22 mouse cellular contexts compared by ENCODE assay signal in genomic region chr6:144167058-144167457, GRCm38 (mm10).
DNase-seq lines count a peak whose midpoint lies in the region; ATAC-seq lines count a peak whose summit lies in the region.
"Had no signal": no experiment of that assay in that cellular context is flagged by ENCODE, and none has a peak within 500 bp of the region (broad histone marks: within the 10 kb centered on the region; RNA-seq: fewer than 3 reads in every experiment).

No protein-coding gene starts in this region.

- no peaks in the 10 kb centered on the region for H3K9me3 ChIP-seq in heart, embryonic 13.5 days
- no peaks in the 10 kb centered on the region for H3K9me3 ChIP-seq in midbrain, embryonic 11.5 days (ENCODE audit: control insufficient read depth, low read length)
- H3K9me3 ChIP-seq in midbrain, embryonic 14.5 days (ENCODE audit: control insufficient read depth, low read length) = no peaks in the 10 kb centered on the region
- no peaks in the 10 kb centered on the region for H3K9me3 ChIP-seq in limb, embryonic 11.5 days (ENCODE audit: control insufficient read depth, low read length)
- H3K9me3 ChIP-seq in liver, embryonic 12.5 days (replicated peaks) = no peaks in the 10 kb centered on the region
- H3K9me3 ChIP-seq: heart, embryonic 12.5 days; neural tube, embryonic 13.5 days had no signal

- H3K4me2 ChIP-seq in heart, embryonic 13.5 days = no peak overlapping the region
- no peak overlapping the region for H3K4me2 ChIP-seq in midbrain, embryonic 11.5 days
- H3K4me2 ChIP-seq in midbrain, embryonic 14.5 days (ENCODE audit: low read length) = no peak overlapping the region
- H3K4me2 ChIP-seq in limb, embryonic 11.5 days (ENCODE audit: low read depth, severe bottlenecking) = no peak overlapping the region
- H3K4me2 ChIP-seq in liver, embryonic 12.5 days = no peak overlapping the region
- H3K4me2 ChIP-seq: heart, embryonic 12.5 days; liver, embryonic 11.5 days; lung, embryonic 14.5 days had no signal

- DNase-seq in heart, adult 18-20 months = no peak
- no peak for DNase-seq in midbrain, embryonic 11.5 days (ENCODE audit: low spot score, missing footprints)
- no peak for DNase-seq in midbrain, embryonic 14.5 days
- no peak for DNase-seq in limb, embryonic 11.5 days (ENCODE audit: low spot score)
- DNase-seq: adrenal gland, postnatal 10 days; B cell, adult 2 months; cerebellum, adult 11-12 months; cerebellum, postnatal 36 days; gastrocnemius, postnatal 36 days; heart, postnatal 4 days; kidney, adult 18-20 months; kidney, postnatal 25 days; lung, embryonic 14.5 days; lung, postnatal 4 days; right cerebral cortex, postnatal 4 days; thymus, postnatal 36 days had no signal

- no peak overlapping the region for H3K4me3 ChIP-seq in heart, embryonic 13.5 days
- no peak overlapping the region for H3K4me3 ChIP-seq in midbrain, embryonic 11.5 days (ENCODE audit: low read depth, low read length)
- no peak overlapping the region for H3K4me3 ChIP-seq in midbrain, embryonic 14.5 days (replicated peaks; ENCODE audit: low read depth, low read length)
- H3K4me3 ChIP-seq in limb, embryonic 11.5 days (ENCODE audit: low read depth, low read length) = no peak overlapping the region
- H3K4me3 ChIP-seq in liver, embryonic 12.5 days = no peak overlapping the region
- H3K4me3 ChIP-seq: heart, embryonic 12.5 days; neural tube, embryonic 13.5 days had no signal

- 93% methylated on average over 7 of the region's 7 CpGs for WGBS in heart, embryonic 13.5 days
- 93% methylated on average over 7 of the region's 7 CpGs for WGBS in midbrain, embryonic 11.5 days
- WGBS in midbrain, embryonic 14.5 days = 98% methylated on average over 7 of the region's 7 CpGs
- 98% methylated on average over 7 of the region's 7 CpGs for WGBS in limb, embryonic 11.5 days
- WGBS in liver, embryonic 12.5 days (ENCODE audit: insufficient replicate concordance) = 82% methylated on average over 7 of the region's 7 CpGs

- no peak for ATAC-seq in heart, embryonic 13.5 days (ENCODE audit: extremely low read depth, insufficient number of reproducible peaks, low FRiP score, low TSS enrichment)
- 0 out of 2 replicates have a peak, but pooled peaks have one; percentile 13 for ATAC-seq in midbrain, embryonic 11.5 days (ENCODE audit: low FRiP score)
- ATAC-seq in midbrain, embryonic 14.5 days (ENCODE audit: low FRiP score, low TSS enrichment) = no peak
- no peak for ATAC-seq in limb, embryonic 11.5 days (ENCODE audit: insufficient number of reproducible peaks, low FRiP score, low TSS enrichment, low read depth)
- no peak for ATAC-seq in liver, embryonic 12.5 days
- no peak for ATAC-seq in megakaryocyte-erythroid progenitor cell, adult 5-6 weeks (replicated peaks; ENCODE audit: low FRiP score, low TSS enrichment, poor library complexity, severe bottlenecking)

- 0 out of 2 replicates have a peak, but pooled peaks cover 17% of the 10 kb centered on the region for H3K4me1 ChIP-seq in heart, embryonic 13.5 days
- H3K4me1 ChIP-seq in midbrain, embryonic 11.5 days (ENCODE audit: control insufficient read depth, insufficient read depth, low read length) = peaks cover 32% of the 10 kb centered on the region
- H3K4me1 ChIP-seq in midbrain, embryonic 14.5 days (ENCODE audit: control insufficient read depth, insufficient read depth, low read length) = peaks cover 10% of the 10 kb centered on the region; the same call in 1 of the 2 replicates
- peaks cover 11% of the 10 kb centered on the region; the same call in 1 of the 2 replicates for H3K4me1 ChIP-seq in limb, embryonic 11.5 days (ENCODE audit: control insufficient read depth, insufficient read depth, low read length)
- no peaks in the 10 kb centered on the region for H3K4me1 ChIP-seq in liver, embryonic 12.5 days

- H3K27ac ChIP-seq in heart, embryonic 13.5 days (replicated peaks) = peak overlapping the region; percentile 67; the same call in 1 of the 2 replicates
- H3K27ac ChIP-seq in midbrain, embryonic 11.5 days (ENCODE audit: low read depth, low read length) = no peak overlapping the region
- no peak overlapping the region for H3K27ac ChIP-seq in midbrain, embryonic 14.5 days (replicated peaks; ENCODE audit: low read depth, low read length)
- H3K27ac ChIP-seq in limb, embryonic 11.5 days (replicated peaks; ENCODE audit: low read depth, low read length) = peak overlapping the region; percentile 73
- H3K27ac ChIP-seq in liver, embryonic 12.5 days = no peak overlapping the region

- no peaks in the 10 kb centered on the region for H3K36me3 ChIP-seq in heart, embryonic 13.5 days
- no peaks in the 10 kb centered on the region for H3K36me3 ChIP-seq in midbrain, embryonic 11.5 days (ENCODE audit: control insufficient read depth, insufficient read depth, low read length)
- H3K36me3 ChIP-seq in midbrain, embryonic 14.5 days (ENCODE audit: control insufficient read depth, insufficient read depth, low read length) = no peaks in the 10 kb centered on the region
- H3K36me3 ChIP-seq in limb, embryonic 11.5 days (ENCODE audit: control insufficient read depth, insufficient read depth, low read length) = no peaks in the 10 kb centered on the region
- no peaks in the 10 kb centered on the region for H3K36me3 ChIP-seq in liver, embryonic 12.5 days
- H3K36me3 ChIP-seq: heart, embryonic 12.5 days; neural tube, embryonic 13.5 days had no signal

- no peak overlapping the region for H3K9ac ChIP-seq in heart, embryonic 13.5 days
- no peak overlapping the region for H3K9ac ChIP-seq in midbrain, embryonic 11.5 days (ENCODE audit: low read length)
- no peak overlapping the region for H3K9ac ChIP-seq in midbrain, embryonic 14.5 days (replicated peaks; ENCODE audit: low read length)
- H3K9ac ChIP-seq in limb, embryonic 11.5 days (ENCODE audit: low read length) = no peak overlapping the region
- no peak overlapping the region for H3K9ac ChIP-seq in liver, embryonic 12.5 days
- H3K9ac ChIP-seq: heart, embryonic 12.5 days; lung, embryonic 14.5 days had no signal

- H3K27me3 ChIP-seq in heart, embryonic 13.5 days (replicated peaks) = no peaks in the 10 kb centered on the region
- H3K27me3 ChIP-seq in midbrain, embryonic 11.5 days (ENCODE audit: control insufficient read depth, insufficient read depth, low read length) = no peaks in the 10 kb centered on the region
- H3K27me3 ChIP-seq in midbrain, embryonic 14.5 days (ENCODE audit: control insufficient read depth, insufficient read depth, low read length) = no peaks in the 10 kb centered on the region
- no peaks in the 10 kb centered on the region for H3K27me3 ChIP-seq in limb, embryonic 11.5 days (ENCODE audit: control insufficient read depth, insufficient read depth, low read length)
- H3K27me3 ChIP-seq in liver, embryonic 12.5 days (replicated peaks) = no peaks in the 10 kb centered on the region
- H3K27me3 ChIP-seq: heart, embryonic 12.5 days; neural tube, embryonic 13.5 days had no signal

Comparison
In these comparisons a context has a peak if more than half of its experiments do, and no peak if none do; other contexts are left out.
1. H3K27ac ChIP-seq: peak in heart, embryonic 13.5 days (single experiment) and limb, embryonic 11.5 days (single experiment); none in midbrain, embryonic 11.5 days (single experiment), midbrain, embryonic 14.5 days (single experiment) and liver, embryonic 12.5 days (single experiment).